Mouse (Mus musculus) midbrain, embryonic 15.5 days (tissue): ENCODE data around the gene Tomm40. TPM values are rescaled to one million over a fixed set of nuclear protein-coding genes. Genes with fewer than 3 reads are reported as not detected.

Experiments
- ATAC-seq: fragments of 200-750 bp; cut with Nextera tagmentation; replicated peaks from 2 replicates; pipeline ENCODE4 v1.8.0; 2017; ENCODE audit warnings: moderate TSS enrichment
- H3K27ac ChIP-seq: fragments of 300-500 bp; sonication (generic); 2 replicates; pipeline ENCODE4 v1.5.1; 2015; ENCODE audit warnings: mild to moderate bottlenecking, inconsistent platforms
- H3K27me3 ChIP-seq: fragments of 300-500 bp; sonication (generic); replicated peaks from 2 replicates; pipeline ENCODE4 v1.6.1; 2015; ENCODE audit warnings: inconsistent platforms
- H3K36me3 ChIP-seq: fragments of 300-500 bp; sonication (generic); replicated peaks from 2 replicates; pipeline ENCODE4 v1.6.1; 2015; ENCODE audit warnings: inconsistent platforms
- H3K4me1 ChIP-seq: fragments of 300-500 bp; sonication (generic); 2 replicates; pipeline ENCODE4 v1.6.1; 2015; ENCODE audit warnings: inconsistent platforms
- H3K4me2 ChIP-seq: fragments of 300-500 bp; sonication (generic); 2 replicates; pipeline ENCODE4 v1.6.1; 2015; ENCODE audit warnings: inconsistent platforms, mild to moderate bottlenecking, moderate library complexity
- H3K4me3 ChIP-seq: fragments of 300-500 bp; sonication (generic); 2 replicates; pipeline ENCODE4 v1.5.1; 2015; ENCODE audit warnings: mild to moderate bottlenecking, inconsistent platforms
- H3K9ac ChIP-seq: fragments of 300-500 bp; sonication (generic); 2 replicates; pipeline ENCODE4 v1.6.1; 2015; ENCODE audit warnings: mild to moderate bottlenecking, inconsistent platforms
- H3K9me3 ChIP-seq: fragments of 300-500 bp; sonication (generic); 2 replicates; pipeline ENCODE4 v1.6.1; 2016; ENCODE audit warnings: inconsistent platforms
- WGBS: fragments of 180-500 bp; shearing (Covaris S2); methylation state at CpG from one replicate; pipeline ENCODE4 v1.1.7; 2015; ENCODE audit warnings: mixed read lengths; 5-methylcytosine and 5-hydroxymethylcytosine counted together
- polyA plus RNA-seq: library from polyadenylated mRNA; unstranded; fragments of >200 nt; fragmentation: Nextera tagmentation; extraction: Ambion mirVana; gene quantifications from 2 replicates; pipeline ENCODE4 v1.2.1, GENCODE M21; 2015

Gene Tomm40
- polyA plus RNA-seq, 1 experiment from 2014 or later, result 139 TPM

DNA sequence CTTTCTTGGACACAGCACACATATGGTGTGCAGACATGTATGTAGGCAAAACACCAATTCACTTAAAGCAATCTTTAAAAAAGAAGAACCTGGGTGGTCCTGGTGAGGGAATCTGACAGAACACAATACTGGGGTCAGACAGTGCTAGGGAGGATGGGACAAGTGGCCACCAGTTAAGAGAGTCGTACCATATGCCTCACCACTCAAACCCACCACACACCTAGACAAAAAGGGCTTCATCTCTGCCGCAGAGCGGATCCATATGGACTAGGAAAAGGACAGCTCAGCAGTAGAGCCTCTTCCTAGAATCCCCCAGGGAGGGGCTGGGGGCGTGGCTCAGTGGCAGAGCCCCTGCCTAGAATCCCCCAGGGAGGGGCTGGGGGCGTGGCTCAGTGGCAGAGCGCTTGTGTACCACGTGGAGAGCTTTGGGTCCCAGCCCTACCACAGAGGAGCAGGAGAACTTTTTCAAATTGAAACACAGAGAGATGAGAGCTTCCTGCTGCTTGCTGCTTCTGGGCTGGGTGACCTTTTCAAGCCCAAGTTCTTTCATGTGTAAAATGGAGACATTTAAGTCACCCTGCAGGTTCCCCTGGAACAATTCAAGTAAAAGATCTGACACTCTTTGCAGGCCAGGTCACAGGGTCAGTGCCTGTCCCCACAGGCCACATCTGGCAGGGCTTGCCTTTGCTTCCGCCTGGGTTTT, 26.2 kb upstream of the Tomm40 start:
- H3K36me3 ChIP-seq, result peaks cover 16% of the 10 kb centered on the region
- H3K4me2 ChIP-seq, result no peak overlapping the region
- H3K9ac ChIP-seq, result no peak overlapping the region
- H3K4me3 ChIP-seq, result no peak overlapping the region
- 10% methylated on average over 8 of the region's 8 CpGs for WGBS
- ATAC-seq, result no peak
- H3K27me3 ChIP-seq, result no peaks in the 10 kb centered on the region
- H3K9me3 ChIP-seq, result no peaks in the 10 kb centered on the region
- no peak overlapping the region for H3K27ac ChIP-seq
- H3K4me1 ChIP-seq, result peaks cover 9% of the 10 kb centered on the region

DNA sequence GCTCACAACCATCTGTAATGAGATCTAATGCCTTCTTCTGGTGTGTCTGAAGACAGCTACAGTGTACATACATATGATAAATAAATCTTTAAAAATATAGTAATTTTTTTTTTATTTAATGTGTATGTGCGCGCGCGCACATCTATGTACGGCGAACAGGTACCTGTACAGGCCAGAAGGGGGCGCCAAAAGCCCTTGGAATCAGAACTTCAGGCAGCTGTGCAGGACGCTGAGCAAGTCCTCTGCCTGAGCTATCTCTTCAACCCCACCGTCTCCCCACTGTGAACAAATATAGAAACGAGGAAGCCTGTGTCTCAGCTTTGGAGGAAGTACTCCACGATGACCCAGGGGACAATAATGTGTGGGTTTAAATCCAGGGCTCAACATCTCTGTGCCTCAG, 25.0 kb upstream of the Tomm40 start:
- no peak for ATAC-seq
- 96% methylated on average over 11 of the region's 11 CpGs for WGBS
- Histone ChIP-seq H3K4me2 (no peak overlapping the region), H3K27ac (no peak overlapping the region), H3K9me3 (no peaks in the 10 kb centered on the region), H3K36me3 (peaks cover 20% of the 10 kb centered on the region), H3K9ac (no peak overlapping the region), H3K4me1 (peaks cover 6% of the 10 kb centered on the region), H3K4me3 (no peak overlapping the region), H3K27me3 (no peaks in the 10 kb centered on the region)

DNA sequence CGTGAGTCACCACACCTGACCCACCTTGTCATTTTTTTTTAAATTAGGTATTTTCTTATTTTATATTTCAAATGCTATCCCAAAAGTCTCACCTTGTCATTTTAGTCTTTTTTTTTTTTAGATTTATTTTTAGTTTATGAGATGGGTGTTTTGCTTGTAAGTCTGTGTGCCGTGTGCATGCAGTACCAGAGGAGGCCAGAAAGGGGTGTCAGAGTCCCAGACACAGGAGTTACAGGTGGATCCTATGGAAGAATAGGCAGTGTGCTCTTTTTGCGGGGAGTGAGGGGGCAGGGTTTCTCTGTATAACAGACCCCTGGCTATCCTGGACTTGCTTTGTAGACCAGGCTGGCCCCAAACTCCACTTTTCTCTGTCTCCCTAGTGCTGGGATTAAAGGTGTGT, 23.5 kb upstream of the Tomm40 start:
- H3K27ac ChIP-seq, result no peak overlapping the region
- H3K36me3 ChIP-seq, result peaks cover 20% of the 10 kb centered on the region
- 94% methylated on average over 3 of the region's 3 CpGs for WGBS
- no peak overlapping the region for H3K4me3 ChIP-seq
- H3K27me3 ChIP-seq, result no peaks in the 10 kb centered on the region
- H3K9ac ChIP-seq, result no peak overlapping the region
- no peaks in the 10 kb centered on the region for H3K9me3 ChIP-seq
- H3K4me2 ChIP-seq, result no peak overlapping the region
- ATAC-seq, result no peak
- H3K4me1 ChIP-seq, result no peaks in the 10 kb centered on the region; the same call in 1 of the 2 replicates

DNA sequence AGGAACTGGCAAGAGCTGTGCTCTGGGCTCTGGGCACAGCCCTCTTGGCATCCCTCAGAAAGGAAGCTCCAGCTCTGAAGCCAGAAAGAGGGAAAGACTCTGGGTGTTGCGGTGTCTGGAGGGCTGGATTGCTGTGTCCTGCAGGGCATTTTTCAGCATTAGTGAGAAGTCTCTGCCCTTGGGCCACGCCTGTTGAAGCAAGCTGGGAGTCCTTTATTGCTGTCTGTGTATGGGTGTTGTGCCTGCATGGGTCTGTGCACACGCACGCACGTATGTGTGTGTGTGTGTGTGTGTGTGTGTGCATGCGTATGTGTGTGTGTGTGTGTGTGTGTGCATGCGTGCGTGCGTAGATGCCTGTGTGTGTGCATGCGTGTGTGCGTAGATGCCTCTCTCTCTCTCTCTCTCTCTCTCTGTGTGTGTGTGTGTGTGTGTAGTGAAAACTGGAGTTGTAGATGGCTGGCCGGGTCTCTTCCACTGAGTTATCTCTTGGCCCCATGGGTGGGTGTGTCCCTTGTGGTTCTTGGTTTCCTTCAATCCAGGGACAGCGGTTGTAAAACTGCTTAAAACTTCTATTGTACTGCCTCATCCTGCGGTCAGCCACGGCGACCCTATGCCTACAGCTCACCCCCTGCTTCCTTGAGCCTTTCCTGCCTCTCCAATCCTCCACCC, 21.3 kb upstream of the Tomm40 start:
- H3K9me3 ChIP-seq, result no peaks in the 10 kb centered on the region
- H3K27ac ChIP-seq, result no peak overlapping the region
- no peak overlapping the region for H3K4me3 ChIP-seq
- H3K4me1 ChIP-seq, result no peaks in the 10 kb centered on the region
- H3K4me2 ChIP-seq, result no peak overlapping the region
- no peaks in the 10 kb centered on the region for H3K27me3 ChIP-seq
- no peak for ATAC-seq
- H3K9ac ChIP-seq, result no peak overlapping the region
- 97% methylated on average over 16 of the region's 16 CpGs for WGBS
- H3K36me3 ChIP-seq, result peaks cover 23% of the 10 kb centered on the region

DNA sequence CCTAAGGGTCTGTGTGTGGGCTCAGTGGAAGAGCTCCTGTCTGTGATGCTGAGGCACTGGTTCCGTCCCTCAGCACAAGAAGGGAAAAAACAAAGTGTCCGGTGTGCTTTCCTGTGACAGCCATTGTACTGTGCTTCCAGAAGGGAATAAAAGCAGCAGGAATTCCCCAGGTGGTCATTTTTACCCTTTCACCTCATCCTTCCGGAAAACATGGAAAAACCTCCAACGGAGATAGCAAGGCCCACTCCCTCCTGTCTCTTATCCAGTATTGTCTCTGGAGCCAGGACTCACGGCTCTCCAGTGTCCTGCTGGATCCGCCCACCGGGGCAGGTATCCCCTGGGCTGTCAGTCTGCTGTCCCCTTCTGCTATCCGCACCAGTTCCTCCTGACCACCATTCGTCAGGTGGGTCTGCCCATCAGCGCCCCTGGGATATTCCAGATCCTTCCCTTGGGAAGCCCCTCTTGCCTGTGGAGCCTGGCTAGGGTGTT, 19.0 kb upstream of the Tomm40 start:
- no peaks in the 10 kb centered on the region for H3K27me3 ChIP-seq
- 88% methylated on average over 10 of the region's 10 CpGs for WGBS
- no peaks in the 10 kb centered on the region for H3K4me1 ChIP-seq
- no peak overlapping the region for H3K27ac ChIP-seq
- no peak overlapping the region for H3K4me3 ChIP-seq
- H3K36me3 ChIP-seq, result peaks cover 38% of the 10 kb centered on the region
- no peak for ATAC-seq
- H3K9me3 ChIP-seq, result no peaks in the 10 kb centered on the region
- H3K4me2 ChIP-seq, result no peak overlapping the region
- no peak overlapping the region for H3K9ac ChIP-seq

DNA sequence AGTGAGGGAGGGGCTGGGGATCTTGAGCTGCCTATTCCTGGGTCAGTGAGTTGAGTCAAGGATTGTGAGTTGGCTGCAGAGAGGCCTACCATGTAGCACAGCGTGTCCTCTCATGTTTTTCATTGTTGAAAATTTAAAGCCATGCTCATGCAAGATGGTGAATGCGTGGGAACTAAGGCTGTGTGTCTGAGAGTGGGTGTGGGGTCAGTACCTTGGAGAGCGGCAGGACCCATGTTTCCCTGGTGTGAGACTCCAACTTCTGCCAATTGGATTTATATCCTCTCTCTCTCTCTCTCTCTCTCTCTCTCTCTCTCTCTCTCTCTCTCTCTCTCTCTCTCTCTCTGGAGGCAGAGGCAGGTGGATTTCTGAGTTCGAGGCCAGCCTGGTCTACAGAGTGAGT, 11.3 kb upstream of the Tomm40 start:
- no peak for ATAC-seq
- WGBS, result 96% methylated on average over 4 of the region's 4 CpGs

DNA sequence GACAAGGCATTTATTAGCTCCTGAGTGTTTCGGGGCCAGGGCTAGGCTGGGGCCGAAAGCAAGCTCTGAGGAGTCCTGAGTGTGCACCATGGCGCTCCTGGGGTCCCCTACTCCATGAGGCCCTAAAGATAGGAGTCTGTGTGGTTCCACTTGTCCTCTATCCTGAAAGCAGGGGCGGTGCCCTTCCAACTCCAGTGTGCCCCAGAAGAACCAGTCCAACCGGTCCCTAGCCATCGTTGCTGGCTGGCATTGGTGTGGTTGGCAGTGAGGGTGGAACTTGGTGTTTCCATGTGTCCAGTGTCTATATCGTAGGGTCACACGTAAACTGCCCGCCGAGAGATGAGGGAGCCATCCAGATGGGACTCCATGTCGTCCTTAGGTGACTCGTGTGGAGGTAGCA, 8.9 kb upstream of the Tomm40 start:
- Histone ChIP-seq H3K9ac (no peak overlapping the region), H3K27me3 (no peaks in the 10 kb centered on the region), H3K36me3 (peaks cover 28% of the 10 kb centered on the region), H3K9me3 (peaks cover 7% of the 10 kb centered on the region; the same call in 1 of the 2 replicates), H3K4me1 (no peaks in the 10 kb centered on the region), H3K27ac (no peak overlapping the region), H3K4me2 (no peak overlapping the region), H3K4me3 (no peak overlapping the region)
- ATAC-seq, result no peak
- WGBS, result 97% methylated on average over 12 of the region's 12 CpGs

More for the DNA sequence above, 11.3 kb upstream of the Tomm40 start:
- H3K4me2 ChIP-seq, result no peak overlapping the region
- H3K4me1 ChIP-seq, result no peaks in the 10 kb centered on the region
- no peak overlapping the region for H3K9ac ChIP-seq
- H3K9me3 ChIP-seq, result no peaks in the 10 kb centered on the region
- H3K27ac ChIP-seq, result no peak overlapping the region
- H3K27me3 ChIP-seq, result no peaks in the 10 kb centered on the region
- no peak overlapping the region for H3K4me3 ChIP-seq
- H3K36me3 ChIP-seq, result peaks cover 43% of the 10 kb centered on the region

DNA sequence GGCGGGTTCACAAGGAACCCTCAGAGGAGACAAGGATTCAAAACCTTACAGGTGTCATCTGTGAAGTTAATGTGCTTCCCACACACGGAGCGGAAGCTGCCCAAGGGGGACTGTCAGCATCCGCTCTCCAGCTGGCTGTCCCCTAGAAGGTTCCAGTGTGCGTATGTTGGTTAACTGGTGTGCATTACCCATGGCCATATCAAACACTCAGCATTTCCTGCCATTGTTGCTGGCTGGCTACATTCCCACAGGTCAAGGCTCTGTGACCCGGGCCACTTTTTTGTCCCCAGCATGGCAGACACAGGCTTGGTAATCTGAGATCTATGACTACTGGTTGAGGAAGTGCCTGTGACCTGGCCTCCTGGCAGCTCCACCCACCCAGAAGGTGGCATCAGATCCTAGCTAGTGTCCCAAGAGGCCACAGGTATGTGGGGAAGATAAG, 7.5 kb upstream of the Tomm40 start:
- WGBS, result 89% methylated on average over 6 of the region's 6 CpGs
- no peaks in the 10 kb centered on the region for H3K27me3 ChIP-seq
- H3K4me1 ChIP-seq, result no peaks in the 10 kb centered on the region
- H3K4me3 ChIP-seq, result no peak overlapping the region
- no peak overlapping the region for H3K4me2 ChIP-seq
- peaks cover 19% of the 10 kb centered on the region for H3K36me3 ChIP-seq
- no peak for ATAC-seq
- no peak overlapping the region for H3K9ac ChIP-seq
- H3K9me3 ChIP-seq, result peaks cover 7% of the 10 kb centered on the region; the same call in 1 of the 2 replicates
- no peak overlapping the region for H3K27ac ChIP-seq

DNA sequence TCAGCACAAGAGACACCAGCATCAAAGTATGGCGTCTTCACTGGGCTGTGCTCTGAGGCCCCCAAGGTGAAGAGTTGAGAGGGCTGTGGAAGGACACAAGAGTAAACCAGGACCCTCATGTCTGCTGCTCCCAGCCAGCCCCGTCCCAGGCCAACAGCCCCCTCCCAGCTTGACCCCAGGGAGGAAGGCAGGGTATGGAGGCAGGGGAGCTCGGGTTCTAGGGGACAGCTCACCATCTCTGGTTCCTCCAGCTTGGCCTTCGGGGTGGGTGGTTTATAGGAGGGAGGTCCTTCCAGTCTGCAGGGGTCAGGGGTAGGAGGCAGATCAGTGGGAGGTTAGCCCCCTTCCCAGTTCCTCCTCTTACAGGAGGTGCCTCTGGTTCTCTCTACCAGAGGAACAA, 4.0 kb upstream of the Tomm40 start:
- WGBS, result 95% methylated on average over 4 of the region's 4 CpGs
- Histone ChIP-seq H3K27me3 (no peaks in the 10 kb centered on the region), H3K9ac (no peak overlapping the region), H3K36me3 (peaks cover 11% of the 10 kb centered on the region; the same call in 1 of the 2 replicates), H3K4me1 (peaks cover 12% of the 10 kb centered on the region), H3K4me2 (no peak overlapping the region), H3K9me3 (peaks cover 7% of the 10 kb centered on the region; the same call in 1 of the 2 replicates), H3K27ac (no peak overlapping the region), H3K4me3 (no peak overlapping the region)
- no peak for ATAC-seq

DNA sequence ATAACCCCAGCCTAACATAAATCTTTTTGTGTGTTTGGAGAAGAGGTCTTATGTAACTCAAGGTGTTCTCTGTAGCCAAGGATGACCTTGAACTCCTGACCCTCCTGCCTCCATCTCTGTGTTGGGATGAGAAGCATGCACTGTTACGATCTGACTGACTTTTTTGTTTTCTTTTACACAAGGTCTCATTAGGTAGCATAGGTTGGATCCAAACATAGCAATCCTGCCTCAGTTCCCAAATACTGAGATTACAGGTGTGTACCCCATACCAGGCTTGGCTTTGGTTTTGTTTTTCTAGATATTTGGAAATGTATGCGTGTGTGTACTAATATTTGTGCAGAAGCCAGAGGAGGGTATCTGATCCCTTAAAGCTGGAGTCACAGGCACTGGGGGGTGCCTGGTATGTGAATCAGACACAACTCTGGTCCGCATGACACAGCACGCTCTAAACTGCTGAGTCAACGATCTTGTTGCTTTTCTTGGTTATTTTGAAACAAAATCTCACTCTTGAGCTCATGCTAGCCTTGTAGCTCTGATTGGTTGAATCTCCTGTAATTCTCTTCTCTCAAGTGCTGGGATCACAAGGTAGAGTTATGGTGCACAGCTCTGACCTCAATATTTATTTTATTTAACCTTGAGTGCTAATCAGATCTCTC, 3.2 kb upstream of the Tomm40 start:
- Histone ChIP-seq H3K27ac (no peak overlapping the region), H3K9me3 (peaks cover 7% of the 10 kb centered on the region; the same call in 1 of the 2 replicates), H3K4me1 (peaks cover 19% of the 10 kb centered on the region), H3K4me3 (no peak overlapping the region), H3K4me2 (no peak overlapping the region), H3K27me3 (no peaks in the 10 kb centered on the region), H3K36me3 (peaks cover 9% of the 10 kb centered on the region; the same call in 1 of the 2 replicates), H3K9ac (no peak overlapping the region)
- no peak for ATAC-seq
- 92% methylated on average over 5 of the region's 5 CpGs for WGBS

DNA sequence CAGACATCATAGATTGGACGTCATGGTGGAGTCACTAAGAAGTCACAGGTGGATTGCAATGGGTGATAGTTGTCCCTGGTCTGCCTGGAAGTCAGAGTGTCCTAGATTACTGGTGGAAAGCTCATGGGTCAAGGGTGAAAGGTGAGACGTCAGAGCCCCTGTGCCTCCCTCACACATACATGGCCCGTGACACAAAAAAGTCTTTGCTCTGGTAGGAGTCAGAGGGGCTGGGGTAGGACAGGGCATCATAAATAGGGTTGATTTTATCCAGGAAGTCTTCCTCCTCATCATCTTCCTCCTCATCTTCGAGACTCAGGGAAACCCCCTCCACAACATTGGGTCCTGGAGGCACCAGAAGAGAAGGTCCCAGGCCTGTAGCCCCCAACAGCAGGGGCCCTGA, 2.1 kb upstream of the Tomm40 start:
- no peak overlapping the region for H3K4me3 ChIP-seq
- peaks cover 5% of the 10 kb centered on the region; the same call in 1 of the 2 replicates for H3K36me3 ChIP-seq
- no peak overlapping the region for H3K27ac ChIP-seq
- no peaks in the 10 kb centered on the region for H3K27me3 ChIP-seq
- WGBS, result 93% methylated on average over 4 of the region's 4 CpGs
- no peak for ATAC-seq
- H3K4me2 ChIP-seq, result no peak overlapping the region
- H3K9me3 ChIP-seq, result peaks cover 7% of the 10 kb centered on the region; the same call in 1 of the 2 replicates
- H3K9ac ChIP-seq, result no peak overlapping the region
- H3K4me1 ChIP-seq, result peaks cover 20% of the 10 kb centered on the region

DNA sequence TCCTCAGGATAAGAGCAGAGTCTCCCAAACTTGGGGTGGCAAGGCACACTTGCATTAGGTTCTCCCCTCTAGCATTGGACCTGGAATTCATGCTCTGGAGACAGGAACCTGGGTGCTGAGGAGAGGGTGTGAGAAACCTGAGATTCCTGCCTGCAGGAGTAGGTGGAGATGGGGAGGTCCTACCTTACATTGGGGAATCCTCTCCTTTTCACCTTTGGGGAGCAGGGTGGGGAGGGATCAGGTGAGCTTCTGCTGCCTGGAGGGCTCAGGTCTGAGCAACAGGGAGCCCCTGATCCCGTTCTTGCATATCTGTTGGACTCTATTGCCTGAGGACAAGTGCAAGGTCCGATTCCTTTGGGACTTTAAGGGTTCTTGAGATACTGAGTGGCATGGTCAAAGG, 1.6 kb upstream of the Tomm40 start:
- peaks cover 7% of the 10 kb centered on the region; the same call in 1 of the 2 replicates for H3K9me3 ChIP-seq
- no peaks in the 10 kb centered on the region for H3K27me3 ChIP-seq
- H3K4me3 ChIP-seq, result peak overlapping the region; percentile 88
- 81% methylated on average over 2 of the region's 2 CpGs for WGBS
- ATAC-seq, result no peak
- H3K9ac ChIP-seq, result peak overlapping the region; percentile 42; the same call in 1 of the 2 replicates
- H3K4me2 ChIP-seq, result peak overlapping the region; percentile 60
- H3K36me3 ChIP-seq, result peaks cover 9% of the 10 kb centered on the region; the same call in 1 of the 2 replicates
- H3K4me1 ChIP-seq, result peaks cover 20% of the 10 kb centered on the region
- peak overlapping the region; percentile 91 for H3K27ac ChIP-seq
